In genomic region chr4:47056791-47057509, GRCm38 (mm10) we compare ENCODE assay signal across 8 mouse cellular contexts. TPM values are rescaled to one million over a fixed set of nuclear protein-coding genes. Genes with fewer than 3 reads are reported as not detected.
A peak's percentile ranks its signal among the peaks of the same experiment; 100 is the strongest.
DNase-seq lines count a peak whose midpoint lies in the region; ATAC-seq and TF ChIP-seq lines count a peak whose summit lies in the region.

Gene Anks6, minus strand, starts transcription at chr4:47057427.

- peak; percentile 90 for DNase-seq in Muller cell, postnatal 12 days (ENCODE audit: inconsistent ontology term)
- DNase-seq in cerebellum, adult 2 months = peak in 1 of 2 experiments; percentile 83
- peak; percentile 89 for DNase-seq in forebrain, postnatal 0 days
- DNase-seq in heart, postnatal 14 days = peak; percentile 86 to 90
- peak; percentile 83 to 90 for DNase-seq in kidney, postnatal 4 days
- DNase-seq in thymus, postnatal 36 days = peak; percentile 18 to 35

- peak; percentile 88 for TF ChIP-seq POLR2A in cerebellum, adult 2 months (IDR thresholded peaks at IDR 0.05; ENCODE audit: borderline replicate concordance, insufficient read depth, low read length)

- peak within 1 kb of the TSS; percentile 66 for H3K4me2 ChIP-seq in forebrain, postnatal 0 days (ENCODE audit: low read depth)
- peak within 1 kb of the TSS; percentile 66 for H3K4me2 ChIP-seq in liver, embryonic 16.5 days (ENCODE audit: low read depth, low read length)
- peak within 1 kb of the TSS; percentile 65 for H3K4me2 ChIP-seq in neural tube, embryonic 14.5 days (ENCODE audit: low read depth, low read length)

- peak within 1 kb of the TSS; percentile 81 for H3K27ac ChIP-seq in cerebellum, adult 2 months (ENCODE audit: insufficient read depth, low read length)
- peak within 1 kb of the TSS; percentile 62 for H3K27ac ChIP-seq in forebrain, postnatal 0 days (ENCODE audit: low read depth, low read length)
- no peak within 1 kb of the TSS for H3K27ac ChIP-seq in liver, embryonic 16.5 days (ENCODE audit: low read length)
- peak within 1 kb of the TSS; percentile 73 for H3K27ac ChIP-seq in neural tube, embryonic 14.5 days (ENCODE audit: low read depth, low read length)

- H3K36me3 ChIP-seq in forebrain, postnatal 0 days (ENCODE audit: insufficient read depth) = no peaks in the 10 kb centered on the region
- H3K36me3 ChIP-seq in liver, embryonic 16.5 days (ENCODE audit: control insufficient read depth, insufficient read depth) = no peaks in the 10 kb centered on the region
- H3K36me3 ChIP-seq in neural tube, embryonic 14.5 days (ENCODE audit: control insufficient read depth, insufficient read depth, low read length) = no peaks in the 10 kb centered on the region

- H3K4me3 ChIP-seq in cerebellum, adult 2 months (replicated peaks; ENCODE audit: insufficient read depth, low read depth, low read length) = peak within 1 kb of the TSS; percentile 81
- peak within 1 kb of the TSS; percentile 85 for H3K4me3 ChIP-seq in forebrain, postnatal 0 days (ENCODE audit: low read depth, low read length)
- H3K4me3 ChIP-seq in liver, embryonic 16.5 days (ENCODE audit: low read depth, low read length) = peak within 1 kb of the TSS; percentile 57
- peak within 1 kb of the TSS; percentile 82 for H3K4me3 ChIP-seq in neural tube, embryonic 14.5 days (ENCODE audit: low read depth, low read length)

- 2% methylated on average over 76 of the region's 86 CpGs for WGBS in cerebellum, adult 2 months
- under 1% methylated on average over 65 of the region's 86 CpGs for WGBS in forebrain, postnatal 0 days
- WGBS in liver, embryonic 16.5 days (ENCODE audit: insufficient replicate concordance) = under 1% methylated on average over 81 of the region's 86 CpGs
- WGBS in neural tube, embryonic 14.5 days = under 1% methylated on average over 75 of the region's 86 CpGs

- H3K27me3 ChIP-seq in cerebellum, adult 2 months (ENCODE audit: control insufficient read depth, insufficient read depth, low read length) = no peaks in the 10 kb centered on the region
- no peaks in the 10 kb centered on the region for H3K27me3 ChIP-seq in forebrain, postnatal 0 days (ENCODE audit: insufficient read depth, low read length)
- peaks cover 39% of the 10 kb centered on the region for H3K27me3 ChIP-seq in liver, embryonic 16.5 days (ENCODE audit: control insufficient read depth, insufficient read depth, low read depth, low read length)
- no peaks in the 10 kb centered on the region for H3K27me3 ChIP-seq in neural tube, embryonic 14.5 days (ENCODE audit: control insufficient read depth, insufficient read depth, low read length)

- peaks cover 11% of the 10 kb centered on the region for H3K4me1 ChIP-seq in cerebellum, adult 2 months (ENCODE audit: control insufficient read depth, insufficient read depth, low read length)
- H3K4me1 ChIP-seq in forebrain, postnatal 0 days (ENCODE audit: insufficient read depth) = peaks cover 2% of the 10 kb centered on the region; the same call in 1 of the 2 replicates
- H3K4me1 ChIP-seq in liver, embryonic 16.5 days (ENCODE audit: control insufficient read depth, low read depth, low read length) = no peaks in the 10 kb centered on the region
- H3K4me1 ChIP-seq in neural tube, embryonic 14.5 days (ENCODE audit: control insufficient read depth, insufficient read depth, low read length) = 0 out of 2 replicates have a peak, but pooled peaks cover 7% of the 10 kb centered on the region

- H3K9ac ChIP-seq in forebrain, postnatal 0 days = peak within 1 kb of the TSS; percentile 72
- peak within 1 kb of the TSS; percentile 31; the same call in 1 of the 2 replicates for H3K9ac ChIP-seq in liver, embryonic 16.5 days (ENCODE audit: low read depth, low read length)
- H3K9ac ChIP-seq in neural tube, embryonic 14.5 days (replicated peaks; ENCODE audit: low read depth, low read length) = peak within 1 kb of the TSS; percentile 72

- ATAC-seq in forebrain, postnatal 0 days = peak; percentile 90
- peak; percentile 76 for ATAC-seq in liver, embryonic 16.5 days (ENCODE audit: low read depth)
- peak; percentile 88 for ATAC-seq in neural tube, embryonic 14.5 days (ENCODE audit: low read depth)

- TF ChIP-seq CTCF in cerebellum, adult 2 months (IDR thresholded peaks at IDR 0.05; ENCODE audit: borderline replicate concordance, insufficient read depth, low read depth, low read length) = no peak
- no peak for TF ChIP-seq CTCF in forebrain, postnatal 0 days (IDR thresholded peaks at IDR 0.05; ENCODE audit: low read depth)

- intact Hi-C loops in heart, postnatal 14 days (cut with DNase I) = loop anchor here (5.0 to 10.0 kb wide), 2 partner anchors 195 to 988 kb away; partner anchors contain the start of gene Nr4a3

- no peaks in the 10 kb centered on the region for H3K9me3 ChIP-seq in forebrain, postnatal 0 days (ENCODE audit: low read length)
- H3K9me3 ChIP-seq in liver, embryonic 16.5 days (replicated peaks; ENCODE audit: control insufficient read depth, low read length) = no peaks in the 10 kb centered on the region
- no peaks in the 10 kb centered on the region for H3K9me3 ChIP-seq in neural tube, embryonic 14.5 days (ENCODE audit: control insufficient read depth, low read length)

RNA-seq across cellular contexts. Expression of gene Anks6, which starts in this region (rescaled TPM):
- polyA plus RNA-seq in cerebellum, adult 2 months (2012; rRNA removed) = 17.2 and 19.5 TPM in 2 replicates
- 9.0 and 11.0 TPM in 2 replicates for total RNA-seq in forebrain, postnatal 0 days (2014; rRNA removed)
- polyA plus RNA-seq in forebrain, postnatal 0 days (2015; fragmentation: Nextera tagmentation; extraction: Ambion mirVana) = 2.1 TPM in 2 replicates
- total RNA-seq in heart, postnatal 14 days (2021) = 1 to 10 TPM; 3.9 to 4.0 TPM
- 0.08 and 0.12 TPM in 2 replicates for polyA plus RNA-seq in liver, embryonic 16.5 days (2015; fragmentation: Nextera tagmentation; extraction: Ambion mirVana)
- polyA plus RNA-seq in neural tube, embryonic 14.5 days (2014; fragmentation: Nextera tagmentation; extraction: Ambion mirVana) = 3.6 and 5.3 TPM in 2 replicates

Comparison
In these comparisons a context has a peak if more than half of its experiments do, and no peak if none do; other contexts are left out.
1. Peak in ATAC-seq, H3K4me3 ChIP-seq, H3K9ac ChIP-seq and H3K4me2 ChIP-seq in liver, embryonic 16.5 days; RNA of the gene not detected or under 1 TPM.